Mouse (Mus musculus): ENCODE measurements around the gene C530008M17Rik. TPM values are rescaled to one million over a fixed set of nuclear protein-coding genes. Genes with fewer than 3 reads are reported as not detected.

The C530008M17Rik gene
- total RNA-seq, 2 experiments from 2014 or later: 69.6 to 90.1 TPM

- no peak for ATAC-seq (replicated peaks; ENCODE audit: low FRiP score, poor library complexity, severe bottlenecking)
Measured at GRCm38 (mm10) chr5:76661310-76661709, 5.0 kb downstream of the C530008M17Rik start.

GRCm38 (mm10) chr5:76664936-76665335 lies 8.6 kb downstream of the C530008M17Rik start:
- no peak for ATAC-seq (replicated peaks; ENCODE audit: low FRiP score, poor library complexity, severe bottlenecking)

- no peak for ATAC-seq (replicated peaks; ENCODE audit: low FRiP score, poor library complexity, severe bottlenecking)
Measured at GRCm38 (mm10) chr5:76665421-76665820, 9.1 kb downstream of the C530008M17Rik start.

- no peak for ATAC-seq (replicated peaks; ENCODE audit: low FRiP score, poor library complexity, severe bottlenecking)
Measured at GRCm38 (mm10) chr5:76666026-76666756, 9.9 kb downstream of the C530008M17Rik start.

GRCm38 (mm10) chr5:76668118-76668517 lies 11.8 kb downstream of the C530008M17Rik start:
- ATAC-seq (replicated peaks; ENCODE audit: low FRiP score, poor library complexity, severe bottlenecking): no peak

- ATAC-seq (replicated peaks; ENCODE audit: low FRiP score, poor library complexity, severe bottlenecking): 0 out of 2 replicates have a peak, but pooled peaks have one; percentile 20
Measured at GRCm38 (mm10) chr5:76668547-76668946, 12.2 kb downstream of the C530008M17Rik start.

GRCm38 (mm10) chr5:76670183-76670582 lies 13.9 kb downstream of the C530008M17Rik start:
- no peak for ATAC-seq (replicated peaks; ENCODE audit: low FRiP score, poor library complexity, severe bottlenecking)

GRCm38 (mm10) chr5:76674022-76674653 lies 17.8 kb downstream of the C530008M17Rik start:
- no peak for ATAC-seq (replicated peaks; ENCODE audit: low FRiP score, poor library complexity, severe bottlenecking)

- ATAC-seq (replicated peaks; ENCODE audit: low FRiP score, poor library complexity, severe bottlenecking): no peak
Measured at GRCm38 (mm10) chr5:76675369-76675768, 19.1 kb downstream of the C530008M17Rik start.

GRCm38 (mm10) chr5:76680959-76681358 lies 24.6 kb downstream of the C530008M17Rik start:
- no peak for ATAC-seq (replicated peaks; ENCODE audit: low FRiP score, poor library complexity, severe bottlenecking)

- no peak for ATAC-seq (replicated peaks; ENCODE audit: low FRiP score, poor library complexity, severe bottlenecking)
Measured at GRCm38 (mm10) chr5:76681895-76682656, 25.8 kb downstream of the C530008M17Rik start.

- ATAC-seq (replicated peaks; ENCODE audit: low FRiP score, poor library complexity, severe bottlenecking): no peak
Measured at GRCm38 (mm10) chr5:76683455-76683854, 27.1 kb downstream of the C530008M17Rik start.

GRCm38 (mm10) chr5:76684658-76685605 lies 28.6 kb downstream of the C530008M17Rik start:
- ATAC-seq (replicated peaks; ENCODE audit: low FRiP score, poor library complexity, severe bottlenecking): peak; percentile 83

- ATAC-seq (replicated peaks; ENCODE audit: low FRiP score, poor library complexity, severe bottlenecking): peak; percentile 53
Measured at GRCm38 (mm10) chr5:76687961-76688600, 31.8 kb downstream of the C530008M17Rik start.

- no peak for ATAC-seq (replicated peaks; ENCODE audit: low FRiP score, poor library complexity, severe bottlenecking)
Measured at GRCm38 (mm10) chr5:76688643-76689042, 32.3 kb downstream of the C530008M17Rik start.

- ATAC-seq (replicated peaks; ENCODE audit: low FRiP score, poor library complexity, severe bottlenecking): no peak
Measured at GRCm38 (mm10) chr5:76690177-76690593, 33.9 kb downstream of the C530008M17Rik start.

- no peak for ATAC-seq (replicated peaks; ENCODE audit: low FRiP score, poor library complexity, severe bottlenecking)
Measured at GRCm38 (mm10) chr5:76691251-76691650, 34.9 kb downstream of the C530008M17Rik start.

- no peak for ATAC-seq (replicated peaks; ENCODE audit: low FRiP score, poor library complexity, severe bottlenecking)
Measured at GRCm38 (mm10) chr5:76691706-76692424, 35.6 kb downstream of the C530008M17Rik start.

Measured in erythroid progenitor cell, adult 5-6 weeks (primary cell).